Mouse (Mus musculus) spleen, postnatal 36 days (tissue): ENCODE data around the gene Zfp865.
"Not testable (repeated sequence)": the region's sequence is repeated elsewhere in the genome, so short reads cannot be mapped to it uniquely, and the experiment has no call there.

ENCODE experiments used
- DNase-seq, 2 experiments: peaks; one replicate each; pipeline ENCODE4 v3.0.0; 2022; ENCODE audit warnings: low spot score in 2 of 2, mixed read lengths in 1 of 2

Zfp865 gene

GRCm38 (mm10) chr7:5015118-5016001 lies 4.8 kb upstream of the Zfp865 start, which contains the start of gene Gm44973:
Gm44973 (plus strand) TSS chr7:5015496.
- DNase-seq, result peak; percentile 92 to 93

GRCm38 (mm10) chr7:5016057-5016456 lies 4.1 kb upstream of the Zfp865 start:
- no peak for DNase-seq

GRCm38 (mm10) chr7:5016920-5017319 lies 3.3 kb upstream of the Zfp865 start:
- no peak for DNase-seq

- DNase-seq, result no peak
Observed at GRCm38 (mm10) chr7:5017352-5017751, 2.8 kb upstream of the Zfp865 start.

- no peak for DNase-seq
Observed at GRCm38 (mm10) chr7:5017931-5018330, 2.2 kb upstream of the Zfp865 start.

GRCm38 (mm10) chr7:5019576-5019975 lies 600 bp upstream of the Zfp865 start:
- DNase-seq, result not testable (repeated sequence)

- DNase-seq, result peak in 1 of 2 experiments; percentile 28
Observed at GRCm38 (mm10) chr7:5020685-5021084, 509 bp downstream of the Zfp865 start.

GRCm38 (mm10) chr7:5021197-5021596 lies 1.0 kb downstream of the Zfp865 start:
- no peak for DNase-seq

GRCm38 (mm10) chr7:5029543-5029942 lies 9.4 kb downstream of the Zfp865 start:
- DNase-seq, result no peak

- no peak for DNase-seq
Observed at GRCm38 (mm10) chr7:5029946-5030345, 9.8 kb downstream of the Zfp865 start.

GRCm38 (mm10) chr7:5030554-5031275 lies 10.5 kb downstream of the Zfp865 start:
- no peak for DNase-seq

GRCm38 (mm10) chr7:5031496-5031895 lies 11.3 kb downstream of the Zfp865 start:
- no peak for DNase-seq

- DNase-seq, result no peak
Observed at GRCm38 (mm10) chr7:5033818-5034217, 13.6 kb downstream of the Zfp865 start, which contains the start of gene 4632433K11Rik. 4632433K11Rik (plus strand) TSS chr7:5034118.

GRCm38 (mm10) chr7:5035628-5036027 lies 15.5 kb downstream of the Zfp865 start:
- no peak for DNase-seq

- DNase-seq, result no peak
Observed at GRCm38 (mm10) chr7:5036136-5036535, 16.0 kb downstream of the Zfp865 start.

GRCm38 (mm10) chr7:5037026-5037425 lies 16.9 kb downstream of the Zfp865 start:
- DNase-seq, result no peak

- no peak for DNase-seq
Observed at GRCm38 (mm10) chr7:5037467-5037866, 17.3 kb downstream of the Zfp865 start.

GRCm38 (mm10) chr7:5038109-5038732 lies 18.0 kb downstream of the Zfp865 start, which contains the start of gene Zfp784:
Zfp784 (minus strand) TSS chr7:5038446.
- peak; percentile 92 to 94 for DNase-seq

- DNase-seq, result no peak
Observed at GRCm38 (mm10) chr7:5038940-5039339, 18.8 kb downstream of the Zfp865 start.

- DNase-seq, result no peak
Observed at GRCm38 (mm10) chr7:5044981-5045380, 24.8 kb downstream of the Zfp865 start.

- DNase-seq, result no peak
Observed at GRCm38 (mm10) chr7:5046112-5046511, 25.9 kb downstream of the Zfp865 start.

- DNase-seq, result peak; percentile 41 to 63
Observed at GRCm38 (mm10) chr7:5047313-5047712, 27.1 kb downstream of the Zfp865 start.
